ENCODE assay signal across 7 mouse cellular contexts in genomic region chr12:44221070-44221469, GRCm38 (mm10). TPM values are rescaled to one million over a fixed set of nuclear protein-coding genes. Genes with fewer than 3 reads are reported as not detected.
DNase-seq lines count a peak whose midpoint lies in the region; ATAC-seq and TF ChIP-seq lines count a peak whose summit lies in the region.
"Not testable (repeated sequence)": the region's sequence is repeated elsewhere in the genome, so short reads cannot be mapped to it uniquely, and the experiment has no call there.

Gene Pnpla8 (plus strand): TSS chr12:44221370.

- not testable (repeated sequence) for ATAC-seq in hindbrain, embryonic 14.5 days (ENCODE audit: low FRiP score); liver, embryonic 15.5 days (ENCODE audit: insufficient read depth); midbrain, postnatal 0 days (ENCODE audit: low FRiP score)

- H3K9me3 ChIP-seq in forebrain, embryonic 10.5 days; hindbrain, embryonic 14.5 days (ENCODE audit: control insufficient read depth, low read length); liver, embryonic 15.5 days (replicated peaks); midbrain, postnatal 0 days (ENCODE audit: low read length): not testable (repeated sequence)

- DNase-seq in adrenal gland, postnatal 25 days; forebrain, embryonic 10.5 days (ENCODE audit: extremely low spot score, low spot score); heart, adult 2 months; hindbrain, embryonic 14.5 days (ENCODE audit: low spot score); layer of hippocampus, postnatal 36 days; midbrain, postnatal 0 days (ENCODE audit: low spot score): not testable (repeated sequence)

- not testable (repeated sequence) for TF ChIP-seq CTCF in heart, adult 2 months (IDR thresholded peaks at IDR 0.05); midbrain, postnatal 0 days (IDR thresholded peaks at IDR 0.05)

- 97% methylated on average over 2 of the region's 2 CpGs for WGBS in forebrain, embryonic 10.5 days
- 92% methylated on average over 2 of the region's 2 CpGs for WGBS in heart, adult 2 months
- 90% methylated on average over 2 of the region's 2 CpGs for WGBS in hindbrain, embryonic 14.5 days
- WGBS in liver, embryonic 15.5 days (ENCODE audit: insufficient replicate concordance): 83% methylated on average over 2 of the region's 2 CpGs
- WGBS in midbrain, postnatal 0 days: 95% methylated on average over 2 of the region's 2 CpGs

- TF ChIP-seq EP300 in heart, adult 2 months (IDR thresholded peaks at IDR 0.05; ENCODE audit: insufficient read depth, low read depth, low read length): not testable (repeated sequence)

- H3K36me3 ChIP-seq in forebrain, embryonic 10.5 days (replicated peaks); heart, adult 2 months (ENCODE audit: control insufficient read depth, insufficient read depth, low read length); hindbrain, embryonic 14.5 days (replicated peaks; ENCODE audit: control insufficient read depth, insufficient read depth); liver, embryonic 15.5 days (replicated peaks); midbrain, postnatal 0 days (ENCODE audit: insufficient read depth, low read length): not testable (repeated sequence)

- peak within 1 kb of the TSS; percentile 84 for H3K27ac ChIP-seq in forebrain, embryonic 10.5 days
- peak within 1 kb of the TSS; percentile 40; the same call in 1 of the 2 replicates for H3K27ac ChIP-seq in heart, adult 2 months
- not testable (repeated sequence) for H3K27ac ChIP-seq in hindbrain, embryonic 14.5 days; liver, embryonic 15.5 days (replicated peaks); midbrain, postnatal 0 days (ENCODE audit: low read depth, low read length)

- H3K4me2 ChIP-seq in hindbrain, embryonic 14.5 days (replicated peaks): peak within 1 kb of the TSS; percentile 91
- H3K4me2 ChIP-seq in liver, embryonic 15.5 days: peak within 1 kb of the TSS; percentile 70
- peak within 1 kb of the TSS; percentile 73 for H3K4me2 ChIP-seq in midbrain, postnatal 0 days (ENCODE audit: low read depth, low read length, poor library complexity, severe bottlenecking)

- H3K9ac ChIP-seq in heart, adult 2 months (ENCODE audit: low read depth, low read length): peak within 1 kb of the TSS; percentile 95
- H3K9ac ChIP-seq in hindbrain, embryonic 14.5 days: peak within 1 kb of the TSS; percentile 76
- 0 out of 2 replicates have a peak within 1 kb of the TSS, but pooled peaks have one; percentile 42 for H3K9ac ChIP-seq in liver, embryonic 15.5 days
- peak within 1 kb of the TSS; percentile 69 for H3K9ac ChIP-seq in midbrain, postnatal 0 days (replicated peaks; ENCODE audit: low read length, poor library complexity, severe bottlenecking)

- H3K79me2 ChIP-seq in heart, adult 2 months (replicated peaks; ENCODE audit: control insufficient read depth, insufficient read depth, low read length): not testable (repeated sequence)

- not testable (repeated sequence) for H3K4me1 ChIP-seq in forebrain, embryonic 10.5 days; heart, adult 2 months (ENCODE audit: control insufficient read depth, insufficient read depth, low read length); hindbrain, embryonic 14.5 days (replicated peaks; ENCODE audit: control insufficient read depth, insufficient read depth, low read length); liver, embryonic 15.5 days (replicated peaks); midbrain, postnatal 0 days (ENCODE audit: insufficient read depth, low read length)

- TF ChIP-seq POLR2A in heart, adult 2 months (IDR thresholded peaks at IDR 0.05; ENCODE audit: insufficient read depth, low read depth, low read length): not testable (repeated sequence)

- H3K27me3 ChIP-seq in forebrain, embryonic 10.5 days (ENCODE audit: poor library complexity, severe bottlenecking): peaks cover 20% of the 10 kb centered on the region; the same call in 1 of the 2 replicates
- not testable (repeated sequence) for H3K27me3 ChIP-seq in heart, adult 2 months (ENCODE audit: control insufficient read depth, insufficient read depth, low read length); hindbrain, embryonic 14.5 days (ENCODE audit: control insufficient read depth, insufficient read depth, low read length); midbrain, postnatal 0 days (ENCODE audit: insufficient read depth, low read length)
- H3K27me3 ChIP-seq in liver, embryonic 15.5 days: peaks cover 38% of the 10 kb centered on the region

- peak within 1 kb of the TSS; percentile 78 for H3K4me3 ChIP-seq in forebrain, embryonic 10.5 days
- H3K4me3 ChIP-seq in heart, adult 2 months: peak within 1 kb of the TSS; percentile 66
- H3K4me3 ChIP-seq in hindbrain, embryonic 14.5 days (replicated peaks; ENCODE audit: low read length): peak within 1 kb of the TSS; percentile 70
- H3K4me3 ChIP-seq in liver, embryonic 15.5 days (replicated peaks): peak within 1 kb of the TSS; percentile 56
- peak within 1 kb of the TSS; percentile 68 for H3K4me3 ChIP-seq in midbrain, postnatal 0 days (ENCODE audit: low read depth, low read length)

- intact Hi-C loops in heart, adult 2 months (cut with DNase I): not testable (repeated sequence)

RNA-seq across cellular contexts. Expression of gene Pnpla8, which starts in this region (rescaled TPM):
- 120 and 127 TPM in 2 replicates for total RNA-seq in adrenal gland, postnatal 25 days (2021)
- 47.7 and 48.6 TPM in 2 replicates for polyA plus RNA-seq in forebrain, embryonic 10.5 days (2016; fragmentation: Nextera tagmentation; extraction: Ambion mirVana)
- 100 to 1,000 TPM; 132 to 162 TPM for total RNA-seq in heart, adult 2 months (2021)
- 26.7 and 64.6 TPM in 2 replicates for polyA plus RNA-seq in heart, adult 2 months (2012; rRNA removed)
- polyA plus RNA-seq in hindbrain, embryonic 14.5 days (2014; fragmentation: Nextera tagmentation; extraction: Ambion mirVana): 142 and 165 TPM in 2 replicates
- 100 to 1,000 TPM; 117 to 127 TPM for total RNA-seq in layer of hippocampus, postnatal 36 days (2021)
- polyA plus RNA-seq in liver, embryonic 15.5 days (2015; fragmentation: Nextera tagmentation; extraction: Ambion mirVana): 26.0 and 28.0 TPM in 2 replicates
- total RNA-seq in midbrain, postnatal 0 days (2014; rRNA removed): 75.8 and 110 TPM in 2 replicates
- 125 TPM in 2 replicates for polyA plus RNA-seq in midbrain, postnatal 0 days (2015; fragmentation: Nextera tagmentation; extraction: Ambion mirVana)

Comparison
In these comparisons a context has a peak if more than half of its experiments do, and no peak if none do; other contexts are left out.
1. H3K9ac ChIP-seq: peak in every context shown above with its lines; median percentile 95 in heart, adult 2 months; 76 in hindbrain, embryonic 14.5 days; 69 in midbrain, postnatal 0 days; 42 in liver, embryonic 15.5 days.